Mouse (Mus musculus): ENCODE data around the gene Ndufb10.

- no peak for TF ChIP-seq EP300 (IDR thresholded peaks at IDR 0.05; ENCODE audit: low read depth)
- TF ChIP-seq CTCF (IDR thresholded peaks at IDR 0.05; ENCODE audit: low read depth) = no peak
These were observed 15.6 kb upstream of the Ndufb10 start for GRCm38 (mm10) chr17:24739926-24740325.
